Mouse (Mus musculus) kidney, embryonic 15.5 days (tissue): ENCODE data around the gene Wwp2. TPM values are rescaled to one million over a fixed set of nuclear protein-coding genes. Genes with fewer than 3 reads are reported as not detected.
A peak's percentile ranks its signal among the peaks of the same experiment; 100 is the strongest.

ENCODE experiments used
- ATAC-seq: fragments of 200-750 bp; cut with Nextera tagmentation; replicated peaks from 2 replicates; pipeline ENCODE4 v1.8.0; 2017; ENCODE audit warnings: moderate TSS enrichment; ENCODE audit not compliant: low FRiP score
- H3K27ac ChIP-seq: fragments of 300-500 bp; sonication (generic); 2 replicates; pipeline ENCODE4 v1.5.1; 2015; ENCODE audit warnings: mild to moderate bottlenecking, inconsistent platforms
- H3K27me3 ChIP-seq: fragments of 300-500 bp; sonication (generic); 2 replicates; pipeline ENCODE4 v1.6.1; 2015; ENCODE audit warnings: inconsistent platforms
- H3K36me3 ChIP-seq: fragments of 300-500 bp; sonication (generic); 2 replicates; pipeline ENCODE4 v1.6.1; 2015; ENCODE audit warnings: inconsistent platforms
- H3K4me1 ChIP-seq: fragments of 300-500 bp; sonication (generic); 2 replicates; pipeline ENCODE4 v1.6.1; 2015; ENCODE audit warnings: inconsistent platforms
- H3K4me2 ChIP-seq: fragments of 300-500 bp; sonication (generic); 2 replicates; pipeline ENCODE4 v1.6.1; 2015; ENCODE audit warnings: moderate library complexity, mild to moderate bottlenecking, inconsistent platforms
- H3K4me3 ChIP-seq: fragments of 300-500 bp; sonication (generic); replicated peaks from 2 replicates; pipeline ENCODE4 v1.5.1; 2015; ENCODE audit warnings: mild to moderate bottlenecking, inconsistent platforms
- H3K9ac ChIP-seq: fragments of 300-500 bp; sonication (generic); 2 replicates; pipeline ENCODE4 v1.6.1; 2015; ENCODE audit warnings: mild to moderate bottlenecking, inconsistent platforms
- H3K9me3 ChIP-seq: fragments of 300-500 bp; sonication (generic); replicated peaks from 2 replicates; pipeline ENCODE4 v1.6.1; 2016; ENCODE audit warnings: inconsistent platforms
- WGBS: fragments of 180-500 bp; shearing (Covaris S2); methylation state at CpG from one replicate; pipeline ENCODE4 v1.1.7; 2015; ENCODE audit warnings: mixed read lengths; 5-methylcytosine and 5-hydroxymethylcytosine counted together
- polyA plus RNA-seq: library from polyadenylated mRNA; unstranded; fragments of >200 nt; fragmentation: Nextera tagmentation; extraction: Ambion mirVana; gene quantifications from 2 replicates; pipeline ENCODE4 v1.2.1, GENCODE M21; 2015

Gene Wwp2
- polyA plus RNA-seq, result 42.0 and 50.4 TPM in 2 replicates

DNA sequence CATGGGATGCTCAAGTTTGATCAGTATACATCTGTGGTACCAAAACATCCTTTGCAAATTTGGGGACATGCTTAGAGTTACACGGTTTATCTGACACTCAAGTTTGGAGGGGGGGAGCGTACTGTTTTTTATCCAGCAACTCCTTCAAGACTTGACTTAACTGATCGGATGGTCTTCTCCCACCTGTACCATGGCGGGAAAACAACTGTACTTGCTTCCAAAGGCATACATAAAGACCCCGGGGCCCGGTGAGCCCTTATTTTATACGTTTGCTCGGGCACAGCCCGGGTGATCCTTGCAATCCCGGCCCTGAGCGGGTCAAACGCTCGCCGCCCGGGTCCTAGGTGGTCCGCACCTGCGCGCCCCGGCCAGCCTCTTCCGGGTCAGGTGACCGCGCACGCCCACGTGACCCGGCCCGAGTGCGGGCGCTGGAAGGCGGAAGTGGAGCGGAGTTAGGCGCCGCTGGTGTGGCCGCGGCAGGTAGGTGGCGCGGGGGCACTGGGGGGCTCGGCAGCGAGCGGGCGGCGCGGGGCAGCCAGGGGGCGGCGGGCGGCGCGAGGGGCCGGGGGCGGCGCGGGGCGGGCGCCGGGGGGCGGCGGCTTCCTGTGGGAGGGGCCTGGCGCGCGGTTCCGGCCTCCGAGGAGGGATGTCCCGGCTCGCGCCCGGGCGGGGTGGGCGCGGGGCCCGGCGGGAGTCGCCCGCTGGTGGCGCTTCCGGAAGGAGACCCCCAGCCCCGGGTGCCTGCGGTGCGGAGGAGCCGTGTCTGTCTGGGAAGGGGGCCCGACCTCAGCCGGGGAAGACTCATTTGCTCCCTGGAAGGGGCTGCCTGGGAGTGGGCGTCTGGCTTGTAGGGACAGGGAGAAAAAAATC lies at the start of gene Wwp2:
TSS of gene Wwp2 (plus strand) at position 404 of the 870 bp plus-strand sequence.
- Histone ChIP-seq H3K4me1 (peaks cover 20% of the 10 kb centered on the region), H3K9ac (peak within 1 kb of the TSS; percentile 86), H3K36me3 (no peaks in the 10 kb centered on the region), H3K27ac (peak within 1 kb of the TSS; percentile 91), H3K27me3 (no peaks in the 10 kb centered on the region), H3K9me3 (no peaks in the 10 kb centered on the region), H3K4me2 (peak within 1 kb of the TSS; percentile 70), H3K4me3 (peak within 1 kb of the TSS; percentile 81)
- under 1% methylated on average over 68 of the region's 81 CpGs for WGBS
- peak; percentile 87 for ATAC-seq

DNA sequence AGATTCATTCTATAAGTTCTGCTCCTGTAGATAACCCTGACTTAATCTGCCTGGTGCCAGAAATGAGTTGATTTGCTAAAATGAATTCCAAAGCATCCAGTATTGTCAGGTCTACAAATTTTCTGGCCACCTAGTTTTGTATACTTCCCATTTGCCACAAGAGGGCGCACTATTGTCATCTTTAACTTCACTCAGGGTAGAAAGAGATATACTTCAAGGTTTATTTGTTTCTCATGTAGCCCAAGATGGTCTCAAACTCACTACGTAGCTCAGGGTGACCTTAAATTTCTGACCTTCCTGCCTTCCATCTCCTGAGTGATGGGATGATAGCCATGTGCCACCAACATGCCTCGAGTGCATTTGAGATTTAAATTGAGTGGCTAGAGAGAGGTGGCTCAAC lies 49.5 kb upstream of the Wwp2 start:
- peak; percentile 58; the same call in 1 of the 2 replicates for ATAC-seq

GRCm38 (mm10) chr8:107387861-107388260 lies 48.3 kb upstream of the Wwp2 start:
- H3K36me3 ChIP-seq, result no peaks in the 10 kb centered on the region
- peaks cover 3% of the 10 kb centered on the region for H3K4me1 ChIP-seq
- H3K27ac ChIP-seq, result no peak overlapping the region
- no peak overlapping the region for H3K4me3 ChIP-seq
- H3K4me2 ChIP-seq, result no peak overlapping the region
- 71% methylated on average over 5 of the region's 5 CpGs for WGBS
- H3K9ac ChIP-seq, result no peak overlapping the region
- ATAC-seq, result no peak
- no peaks in the 10 kb centered on the region for H3K27me3 ChIP-seq
- H3K9me3 ChIP-seq, result no peaks in the 10 kb centered on the region

More for the DNA sequence above, 49.5 kb upstream of the Wwp2 start:
- Histone ChIP-seq H3K27me3 (no peaks in the 10 kb centered on the region), H3K27ac (no peak overlapping the region), H3K4me2 (no peak overlapping the region), H3K4me3 (no peak overlapping the region), H3K9me3 (no peaks in the 10 kb centered on the region), H3K9ac (no peak overlapping the region), H3K36me3 (no peaks in the 10 kb centered on the region), H3K4me1 (peaks cover 3% of the 10 kb centered on the region)
- WGBS, result 28% methylated on average over 3 of the region's 3 CpGs

DNA sequence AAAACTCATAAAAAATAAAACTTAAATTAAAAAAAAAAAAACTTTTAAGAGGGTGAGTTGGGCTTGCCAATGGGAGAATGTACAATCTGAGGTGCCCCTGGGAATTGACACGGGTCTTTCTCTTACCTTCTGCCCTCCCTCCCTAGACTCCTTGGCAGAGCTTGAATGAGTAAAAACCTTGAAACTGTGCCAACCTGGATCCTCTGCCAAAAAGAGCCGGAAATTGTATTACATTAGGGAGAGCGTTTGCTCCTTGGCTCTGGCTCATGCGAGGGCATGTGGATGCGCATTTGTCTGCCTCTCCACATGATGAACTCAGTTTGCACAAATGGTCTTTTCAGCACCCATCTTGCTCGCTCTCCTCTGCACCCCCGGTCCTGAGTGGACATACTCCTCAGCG lies 46.6 kb upstream of the Wwp2 start:
- H3K9ac ChIP-seq, result no peak overlapping the region
- H3K4me2 ChIP-seq, result no peak overlapping the region
- 68% methylated on average over 8 of the region's 8 CpGs for WGBS
- H3K27me3 ChIP-seq, result no peaks in the 10 kb centered on the region
- H3K27ac ChIP-seq, result no peak overlapping the region
- no peak overlapping the region for H3K4me3 ChIP-seq
- ATAC-seq, result no peak
- H3K4me1 ChIP-seq, result peaks cover 3% of the 10 kb centered on the region
- H3K36me3 ChIP-seq, result no peaks in the 10 kb centered on the region
- H3K9me3 ChIP-seq, result no peaks in the 10 kb centered on the region

DNA sequence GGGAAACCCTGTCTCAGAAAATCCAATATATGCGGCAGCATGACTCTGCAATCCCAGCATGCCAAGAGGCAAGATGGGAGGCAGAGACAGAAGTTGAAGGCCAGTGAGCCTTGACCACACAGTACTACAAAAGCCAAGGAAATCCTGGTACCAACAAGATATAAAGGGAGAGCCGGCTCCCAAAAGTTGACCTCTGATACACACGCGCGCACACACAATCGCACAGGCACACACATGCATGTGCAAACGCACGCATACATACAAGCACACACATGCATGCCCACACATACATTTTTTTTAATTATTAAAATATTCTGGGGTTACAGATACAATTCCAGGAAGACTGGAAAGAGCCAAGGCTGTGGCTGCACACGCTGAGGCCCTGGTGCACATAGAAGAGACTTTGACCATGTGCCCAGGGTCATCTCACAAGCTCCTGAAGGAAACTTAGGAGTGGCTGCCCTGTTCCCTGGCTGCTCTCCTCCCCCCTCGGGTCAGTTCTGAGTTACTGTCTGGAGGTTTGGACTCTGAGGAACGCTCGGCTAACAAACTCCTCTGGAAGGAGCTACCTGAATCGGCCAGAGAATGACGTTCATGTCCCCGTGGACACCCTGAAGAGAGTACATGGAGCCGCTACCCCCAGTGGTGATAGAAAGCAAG lies 45.6 kb upstream of the Wwp2 start:
- WGBS, result 90% methylated on average over 16 of the region's 16 CpGs
- Histone ChIP-seq H3K27me3 (no peaks in the 10 kb centered on the region), H3K4me3 (no peak overlapping the region), H3K4me2 (no peak overlapping the region), H3K9me3 (no peaks in the 10 kb centered on the region), H3K4me1 (peaks cover 3% of the 10 kb centered on the region), H3K36me3 (no peaks in the 10 kb centered on the region), H3K27ac (no peak overlapping the region), H3K9ac (no peak overlapping the region)
- ATAC-seq, result no peak

DNA sequence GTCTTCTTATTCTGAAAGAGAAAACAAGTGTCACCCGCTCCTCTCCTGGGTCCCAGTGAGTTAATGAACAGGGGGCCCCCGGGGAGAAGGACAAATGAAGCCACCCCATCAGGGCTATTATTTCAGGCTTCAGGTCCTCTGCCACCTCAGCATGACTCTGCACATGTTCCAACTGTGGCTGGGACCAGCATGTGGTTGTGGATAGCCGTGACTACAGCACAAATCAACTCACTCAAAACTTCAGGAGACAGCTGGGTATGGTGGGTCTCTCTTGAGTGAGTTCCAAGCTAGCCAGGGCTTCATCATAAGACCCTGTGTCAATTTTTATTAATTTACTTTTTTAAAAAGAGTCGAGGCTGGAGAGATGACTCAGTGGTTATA lies 45.0 kb upstream of the Wwp2 start:
- H3K4me3 ChIP-seq, result no peak overlapping the region
- H3K9me3 ChIP-seq, result no peaks in the 10 kb centered on the region
- H3K9ac ChIP-seq, result no peak overlapping the region
- no peak for ATAC-seq
- H3K27me3 ChIP-seq, result no peaks in the 10 kb centered on the region
- no peak overlapping the region for H3K27ac ChIP-seq
- peaks cover 3% of the 10 kb centered on the region for H3K4me1 ChIP-seq
- 74% methylated on average over 4 of the region's 4 CpGs for WGBS
- H3K4me2 ChIP-seq, result no peak overlapping the region
- H3K36me3 ChIP-seq, result no peaks in the 10 kb centered on the region

- Histone ChIP-seq H3K9ac (no peak overlapping the region), H3K4me3 (no peak overlapping the region)
These were observed 40.8 kb upstream of the Wwp2 start for GRCm38 (mm10) chr8:107395397-107395796.

GRCm38 (mm10) chr8:107396106-107396670 lies 40.0 kb upstream of the Wwp2 start:
- 57% methylated on average over 10 of the region's 10 CpGs for WGBS
- H3K9me3 ChIP-seq, result no peaks in the 10 kb centered on the region

More at GRCm38 (mm10) chr8:107395397-107395796, 40.8 kb upstream of the Wwp2 start:
- Histone ChIP-seq H3K27me3 (no peaks in the 10 kb centered on the region), H3K27ac (no peak overlapping the region), H3K4me1 (peaks cover 14% of the 10 kb centered on the region), H3K36me3 (no peaks in the 10 kb centered on the region), H3K9me3 (no peaks in the 10 kb centered on the region), H3K4me2 (no peak overlapping the region)
- ATAC-seq, result no peak

DNA sequence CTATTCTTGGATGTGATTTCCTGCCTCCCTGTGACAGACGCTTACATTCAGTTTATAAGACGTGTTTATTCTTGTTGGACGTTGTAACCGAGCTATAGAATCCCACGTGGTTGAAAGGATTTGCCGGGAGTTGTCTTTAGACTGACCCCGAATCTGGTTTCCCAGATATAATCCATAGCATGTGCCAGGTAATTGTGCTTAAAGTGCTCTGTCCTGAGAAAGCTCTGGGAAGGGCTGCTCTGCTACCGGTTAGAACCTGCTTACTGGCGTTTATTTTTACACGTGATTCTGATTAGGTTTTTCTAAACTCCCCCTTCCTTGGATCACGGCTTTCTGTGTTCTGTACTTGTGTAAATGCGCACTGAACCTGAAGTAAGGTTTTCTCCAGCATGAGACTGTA lies 38.5 kb upstream of the Wwp2 start:
- H3K4me3 ChIP-seq, result no peak overlapping the region
- 46% methylated on average over 12 of the region's 12 CpGs for WGBS
- no peak overlapping the region for H3K4me2 ChIP-seq
- no peaks in the 10 kb centered on the region for H3K36me3 ChIP-seq
- no peak overlapping the region for H3K9ac ChIP-seq
- peaks cover 28% of the 10 kb centered on the region for H3K4me1 ChIP-seq
- H3K27ac ChIP-seq, result no peak overlapping the region
- ATAC-seq, result no peak
- no peaks in the 10 kb centered on the region for H3K9me3 ChIP-seq
- no peaks in the 10 kb centered on the region for H3K27me3 ChIP-seq

More at GRCm38 (mm10) chr8:107396106-107396670, 40.0 kb upstream of the Wwp2 start:
- Histone ChIP-seq H3K36me3 (no peaks in the 10 kb centered on the region), H3K27ac (no peak overlapping the region), H3K4me3 (no peak overlapping the region), H3K9ac (no peak overlapping the region), H3K4me2 (no peak overlapping the region), H3K4me1 (peaks cover 14% of the 10 kb centered on the region), H3K27me3 (no peaks in the 10 kb centered on the region)
- no peak for ATAC-seq

DNA sequence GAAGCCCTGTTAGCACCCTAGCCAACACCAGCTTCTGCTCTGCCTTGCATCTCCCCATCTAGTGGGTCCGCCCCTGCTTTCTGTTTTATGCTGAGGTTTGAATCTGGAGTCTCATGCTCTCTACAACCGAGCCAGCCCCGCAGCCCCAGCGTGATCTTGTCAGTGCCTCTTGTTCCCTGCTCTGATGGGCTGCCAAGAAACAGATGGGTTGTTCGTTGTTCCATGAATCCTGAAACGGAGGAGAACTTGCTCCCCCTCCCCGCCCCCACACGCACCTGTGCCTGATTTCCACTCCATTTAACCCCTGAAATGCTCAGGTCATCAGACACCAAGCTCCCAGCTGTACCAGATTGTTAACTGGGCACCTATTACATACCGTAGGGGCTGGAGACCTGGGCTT lies 36.7 kb upstream of the Wwp2 start:
- Histone ChIP-seq H3K4me1 (peaks cover 41% of the 10 kb centered on the region), H3K4me2 (no peak overlapping the region), H3K9ac (no peak overlapping the region), H3K4me3 (no peak overlapping the region), H3K27ac (peak overlapping the region; percentile 51; the same call in 1 of the 2 replicates), H3K36me3 (no peaks in the 10 kb centered on the region), H3K27me3 (no peaks in the 10 kb centered on the region), H3K9me3 (no peaks in the 10 kb centered on the region)
- WGBS, result 23% methylated on average over 9 of the region's 9 CpGs
- no peak for ATAC-seq

DNA sequence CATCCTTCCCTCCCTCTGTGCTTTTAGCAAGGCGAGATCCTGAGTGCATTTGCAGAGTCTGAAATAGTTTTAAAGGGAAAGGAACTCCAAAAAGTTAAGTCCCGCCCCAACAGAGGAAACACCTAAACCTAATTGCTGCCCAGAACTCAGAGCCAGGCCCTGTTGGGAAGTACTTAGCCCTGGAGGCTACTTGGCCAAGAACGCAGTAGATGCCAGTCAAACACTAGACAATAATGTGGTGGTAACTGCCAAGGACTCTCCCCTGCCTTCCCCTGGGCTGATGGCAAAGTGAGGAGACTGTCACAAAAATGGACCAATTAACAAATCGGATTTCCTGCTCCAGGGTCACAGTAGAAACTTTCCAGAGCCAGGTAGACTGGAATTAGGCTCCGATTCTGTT lies 34.3 kb upstream of the Wwp2 start:
- WGBS, result 80% methylated on average over 5 of the region's 5 CpGs
- no peak overlapping the region; the same call in 1 of the 2 replicates for H3K4me2 ChIP-seq

More for the DNA sequence above, 34.3 kb upstream of the Wwp2 start:
- H3K27ac ChIP-seq, result no peak overlapping the region
- H3K9ac ChIP-seq, result no peak overlapping the region
- H3K36me3 ChIP-seq, result no peaks in the 10 kb centered on the region
- peaks cover 41% of the 10 kb centered on the region for H3K4me1 ChIP-seq
- H3K4me3 ChIP-seq, result no peak overlapping the region
- H3K9me3 ChIP-seq, result no peaks in the 10 kb centered on the region
- H3K27me3 ChIP-seq, result no peaks in the 10 kb centered on the region
- ATAC-seq, result no peak
